Mouse (Mus musculus) thymus, postnatal 36 days (tissue): ENCODE results near the gene Ascc1.
A peak's percentile ranks its signal among the peaks of the same experiment; 100 is the strongest.

Experiments used
- DNase-seq, 2 experiments: peaks; one replicate each; pipeline ENCODE4 v3.0.0; 2022; ENCODE audit warnings: mixed read lengths in 2 of 2

The Ascc1 gene

DNA sequence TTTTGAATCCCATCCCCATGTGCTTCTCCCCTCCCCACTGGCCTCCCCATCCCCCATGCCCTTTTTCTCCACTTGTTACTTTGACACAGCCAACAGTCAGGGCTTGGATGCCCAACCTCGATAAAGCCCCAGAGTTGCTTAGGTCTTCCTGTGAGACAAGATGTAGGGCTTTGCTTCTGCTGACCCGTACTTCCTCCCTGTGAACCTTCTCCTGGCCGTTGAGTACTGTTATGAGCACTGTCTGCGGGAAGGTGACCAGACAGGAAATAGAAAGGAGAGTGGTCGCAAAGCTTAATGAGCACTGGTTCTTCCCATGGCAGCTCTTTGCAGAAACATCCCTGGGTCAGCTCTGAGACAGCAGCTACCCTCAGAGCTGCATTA lies 78.0 kb downstream of the Ascc1 start:
- no peak for DNase-seq

DNA sequence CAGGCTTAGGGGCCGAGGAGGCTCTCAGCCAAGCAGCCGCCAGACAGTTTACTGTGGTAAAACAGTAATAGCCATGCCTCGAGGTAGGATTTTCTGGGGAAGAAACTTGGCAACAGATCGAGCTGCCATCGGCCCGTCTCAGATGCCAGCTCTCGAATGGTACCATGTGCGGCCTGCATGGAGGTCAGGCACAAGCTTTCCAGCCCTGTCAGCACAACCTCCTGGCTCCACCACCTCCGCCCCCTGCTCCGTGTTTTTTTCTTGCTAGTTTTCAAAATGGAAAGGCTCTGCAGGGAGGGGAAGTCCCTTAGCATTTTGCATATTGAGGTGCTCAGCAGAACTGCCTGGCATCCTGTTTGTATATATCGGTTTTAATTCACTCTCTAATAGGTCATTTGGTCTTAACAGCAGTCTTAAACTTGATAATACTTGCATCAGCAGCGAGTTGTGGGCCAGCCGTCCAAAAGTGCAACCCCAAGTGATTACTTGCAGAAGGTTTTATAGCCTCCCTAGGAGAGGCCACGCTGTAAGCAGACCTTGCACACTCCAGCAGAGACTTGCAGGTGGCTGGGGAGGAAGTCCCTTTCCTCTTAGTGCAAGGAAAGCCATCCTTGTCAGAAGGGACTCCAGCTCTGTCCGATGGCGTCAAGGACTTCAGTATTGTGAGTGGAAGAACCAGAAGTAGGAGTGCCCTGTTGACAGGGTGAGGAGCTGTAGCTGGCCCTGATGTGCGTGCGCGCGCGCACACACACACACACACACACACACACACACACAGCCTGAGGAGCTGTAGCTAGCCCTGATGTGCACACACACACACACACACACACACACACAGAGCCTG lies 78.6 kb downstream of the Ascc1 start:
- DNase-seq = peak; percentile 24 to 28

DNA sequence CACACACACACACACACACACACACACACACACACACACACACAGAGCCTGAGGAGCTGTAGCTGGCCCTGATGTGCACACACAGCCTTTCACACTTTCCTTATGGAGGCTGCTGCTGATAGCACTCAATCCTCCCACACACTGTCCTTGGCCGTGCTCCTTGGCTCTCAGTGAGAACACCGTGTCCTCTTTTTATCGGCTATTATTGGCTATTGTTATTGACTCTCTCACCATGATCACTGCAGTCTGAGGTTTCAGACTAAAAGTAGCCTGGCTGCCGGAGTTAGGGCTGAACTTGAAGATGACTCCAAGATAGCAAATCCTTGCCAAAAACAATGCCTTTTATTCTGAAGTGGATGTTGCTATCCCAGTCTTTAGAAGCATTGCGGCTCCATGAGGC lies 79.3 kb downstream of the Ascc1 start:
- no peak for DNase-seq

- DNase-seq = no peak
These were observed 81.5 kb downstream of the Ascc1 start for GRCm38 (mm10) chr10:60084065-60084464.

GRCm38 (mm10) chr10:60092311-60092710 lies 89.7 kb downstream of the Ascc1 start:
- no peak for DNase-seq

DNA sequence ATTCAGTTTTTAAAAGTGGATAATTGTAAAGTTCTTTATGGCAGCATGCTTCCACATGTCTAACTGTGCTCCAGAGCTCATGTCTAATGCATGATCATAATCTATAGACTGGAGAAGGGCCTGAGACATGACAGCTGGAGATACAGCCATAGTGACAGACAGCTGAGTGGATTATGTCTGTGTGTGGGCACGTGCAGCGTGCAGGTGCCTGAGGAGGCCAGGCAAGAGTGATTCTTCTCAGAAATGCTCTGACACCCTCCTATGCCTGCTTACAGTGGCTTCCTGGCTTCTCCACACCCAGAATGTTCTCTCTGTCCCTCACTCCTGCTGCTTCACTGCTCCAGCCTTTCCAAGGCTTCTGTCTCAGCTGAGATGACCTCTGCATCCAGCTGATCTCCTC lies 91.1 kb downstream of the Ascc1 start:
- peak; percentile 21 to 57 for DNase-seq

DNA sequence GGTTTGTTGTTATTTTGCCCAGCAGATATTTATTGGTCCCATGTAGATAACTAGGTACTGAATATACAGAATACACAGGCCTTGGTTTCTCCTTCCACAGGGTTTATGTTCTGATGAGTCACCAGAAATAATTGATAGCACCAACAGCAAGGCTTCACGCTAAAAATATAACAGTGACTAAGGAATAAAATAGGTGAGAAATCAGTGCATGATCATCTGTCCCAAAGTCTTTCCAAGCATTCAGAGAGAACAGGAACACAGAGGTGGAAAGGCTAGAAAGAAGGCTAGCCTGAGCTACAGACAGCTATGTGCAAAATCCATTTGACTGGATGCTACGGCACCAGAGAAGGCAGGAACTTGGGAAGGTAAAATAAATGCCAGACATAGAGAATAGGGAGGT lies 93.0 kb downstream of the Ascc1 start:
- no peak for DNase-seq

GRCm38 (mm10) chr10:60096302-60096701 lies 93.7 kb downstream of the Ascc1 start:
- DNase-seq = no peak

- DNase-seq = no peak
These were observed 94.5 kb downstream of the Ascc1 start for GRCm38 (mm10) chr10:60097146-60097545.

DNA sequence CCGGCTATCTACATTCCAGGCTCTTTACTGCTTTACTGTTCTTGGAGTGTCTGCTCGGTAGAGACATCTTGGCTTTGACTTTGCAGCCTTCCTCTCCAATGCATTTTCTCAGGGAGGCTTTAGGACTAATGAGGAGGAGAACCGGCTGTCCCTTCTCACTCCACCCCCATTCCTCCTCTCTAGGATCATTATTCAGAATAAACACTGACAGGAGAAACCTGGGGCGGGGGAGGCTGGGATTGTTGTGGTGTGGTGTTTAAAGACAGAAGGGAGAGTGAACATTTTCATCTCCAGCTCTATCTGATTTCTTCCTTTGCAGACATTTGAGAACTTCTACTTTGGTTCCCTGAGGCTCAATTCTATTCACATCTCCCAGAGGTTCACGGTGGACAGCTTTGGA lies 95.2 kb downstream of the Ascc1 start:
- no peak for DNase-seq

DNA sequence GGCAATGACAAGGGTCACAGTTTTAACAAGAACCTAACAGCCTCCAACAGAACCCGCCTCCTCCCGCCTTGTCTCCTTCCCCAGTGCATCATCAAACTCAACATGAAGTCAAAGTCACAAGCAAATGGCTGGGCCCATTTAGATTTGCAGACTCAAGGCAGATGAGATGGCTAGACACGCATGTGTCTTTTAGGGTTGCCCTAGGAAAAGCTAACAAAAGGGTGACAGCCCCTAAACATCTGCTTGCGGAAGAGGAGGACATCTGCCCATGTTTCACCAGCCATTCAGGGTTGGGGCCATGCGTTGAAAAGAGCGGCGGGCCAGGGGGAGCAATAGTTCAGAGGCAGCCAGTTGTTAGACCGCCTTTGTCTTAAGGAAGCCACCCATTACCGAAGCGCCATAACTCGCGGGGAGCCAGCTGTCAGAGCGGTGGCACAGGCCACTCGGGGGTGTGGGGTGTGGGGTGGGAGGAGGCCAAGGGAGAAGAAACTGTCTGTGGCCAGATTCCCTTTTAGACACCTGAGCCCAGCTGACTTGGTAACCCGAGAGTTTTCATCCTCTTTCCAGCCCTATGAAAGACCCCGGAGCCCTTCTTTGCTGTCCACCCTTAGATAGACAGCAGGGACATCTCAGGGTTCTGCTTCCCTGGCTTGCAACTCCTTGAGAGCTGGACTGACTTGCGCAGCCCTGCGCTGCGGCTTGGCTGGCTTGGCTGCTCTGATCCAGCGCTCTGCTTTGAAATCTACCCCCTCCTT lies 103.0 kb downstream of the Ascc1 start:
- no peak for DNase-seq

- DNase-seq = no peak
These were observed 103.5 kb downstream of the Ascc1 start, which contains the start of gene Spock2 for GRCm38 (mm10) chr10:60106146-60106530. Spock2 (plus strand) TSS chr10:60106219.

- DNase-seq = peak; percentile 31 to 40
These were observed 104.1 kb downstream of the Ascc1 start for GRCm38 (mm10) chr10:60106531-60107186.

- no peak for DNase-seq
These were observed 104.8 kb downstream of the Ascc1 start for GRCm38 (mm10) chr10:60107448-60107847.

GRCm38 (mm10) chr10:60108321-60109111 lies 105.9 kb downstream of the Ascc1 start:
- DNase-seq = no peak

DNA sequence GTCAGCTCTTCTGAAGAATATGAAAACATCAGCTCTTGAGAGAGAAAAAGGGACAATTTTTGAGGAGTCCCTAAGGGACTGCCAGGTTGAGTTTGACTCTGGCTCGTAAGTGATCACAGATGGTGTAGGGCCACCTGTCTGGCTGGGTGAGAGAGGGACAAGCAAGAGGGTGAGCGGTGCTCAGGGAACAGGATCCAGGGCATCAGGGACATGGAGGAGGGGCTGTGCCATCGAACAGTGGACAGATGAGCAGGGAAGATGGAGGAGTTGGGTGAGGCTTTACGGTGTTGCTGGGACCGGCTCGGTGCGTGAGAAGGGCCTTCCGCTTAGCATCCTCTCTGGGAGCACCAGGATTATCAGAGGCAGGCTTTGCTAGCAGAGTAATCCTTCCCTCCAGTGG lies 106.7 kb downstream of the Ascc1 start:
- no peak for DNase-seq

DNA sequence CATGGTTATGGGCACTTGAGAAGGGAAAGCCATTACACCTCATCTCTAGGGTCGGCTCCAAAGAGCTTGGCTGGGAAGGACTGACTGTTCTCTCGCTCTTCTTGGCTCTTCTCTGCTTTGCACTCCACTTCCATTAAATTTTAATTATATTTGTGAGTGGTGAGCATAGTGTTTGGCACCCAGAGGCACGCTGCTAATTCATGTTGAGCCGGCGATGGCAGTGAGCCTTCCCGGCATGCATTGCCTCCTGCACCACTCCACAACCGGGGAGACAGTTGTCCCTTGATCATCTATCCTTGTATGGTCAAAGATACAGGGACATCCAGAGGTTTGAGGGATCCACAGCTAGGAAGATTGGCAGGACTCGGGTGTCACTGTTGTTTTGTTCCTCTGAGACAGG lies 107.4 kb downstream of the Ascc1 start:
- no peak for DNase-seq

DNA sequence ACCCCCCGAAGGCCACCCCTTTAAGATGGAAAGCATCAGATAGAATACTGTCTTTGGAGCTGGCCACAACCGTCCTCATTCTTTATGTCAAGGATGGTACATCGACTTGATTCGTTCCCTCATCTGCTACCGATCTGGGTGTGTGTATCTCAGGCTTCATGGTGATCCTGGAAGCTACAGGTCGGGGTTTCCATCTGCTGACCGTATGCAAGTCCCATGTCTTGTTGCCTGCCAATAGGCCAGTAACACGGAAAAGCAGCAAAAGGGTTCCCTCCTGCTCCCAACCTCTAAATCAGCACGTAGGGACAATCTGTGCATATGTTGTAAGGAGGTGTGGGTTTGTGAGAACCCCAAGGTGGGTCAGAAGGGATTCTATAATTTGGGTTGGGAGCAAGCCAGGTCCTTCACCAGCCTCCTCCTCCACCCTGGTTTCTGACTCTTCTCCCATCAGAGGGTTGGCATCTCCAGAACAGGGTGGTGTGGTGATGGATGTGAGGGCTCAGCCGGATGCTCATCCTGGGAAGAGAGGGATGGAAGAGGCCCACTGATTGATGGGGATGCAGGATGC lies 108.4 kb downstream of the Ascc1 start:
- no peak for DNase-seq

GRCm38 (mm10) chr10:60113965-60114690 lies 111.5 kb downstream of the Ascc1 start:
- DNase-seq = no peak

DNA sequence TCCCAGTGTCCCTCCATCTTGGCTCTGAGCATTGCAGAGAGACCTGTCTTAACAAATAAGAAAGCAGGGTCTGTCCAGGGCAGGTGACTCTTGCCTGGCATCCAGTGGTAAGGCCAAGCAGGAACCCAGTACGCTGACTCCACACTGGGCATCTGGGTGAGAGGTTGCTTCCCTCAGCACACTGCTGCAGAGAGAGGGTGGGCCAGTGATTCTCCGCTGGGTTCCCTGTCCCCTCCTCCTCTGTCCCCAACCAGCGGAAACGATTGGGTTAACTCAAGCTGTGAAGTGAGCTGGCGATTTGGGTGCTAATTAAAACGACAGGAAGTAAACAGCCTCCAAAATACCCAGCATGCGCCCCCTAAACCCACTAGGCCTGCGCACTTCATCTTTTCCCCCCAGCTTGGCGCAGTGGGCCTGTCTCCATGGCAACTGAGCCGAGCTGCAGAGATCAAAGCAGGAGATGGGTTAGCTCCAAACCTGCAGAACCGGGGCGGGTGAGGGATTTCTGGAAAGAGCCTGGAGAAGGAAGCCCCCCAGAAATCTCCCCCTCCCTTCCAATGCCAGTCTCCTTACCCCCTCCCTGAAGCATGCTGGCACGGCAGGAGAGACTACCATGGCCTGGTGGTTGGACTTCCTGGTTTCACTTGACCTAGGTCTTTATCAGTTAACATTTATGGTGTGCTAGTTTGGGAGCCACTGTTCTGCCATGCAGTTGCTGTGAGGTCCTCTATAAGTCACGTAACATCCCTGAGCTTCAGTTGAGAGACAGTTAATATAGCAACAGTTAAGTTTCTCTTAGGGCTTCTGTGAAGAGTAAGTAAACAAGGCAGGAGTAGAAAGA lies 113.0 kb downstream of the Ascc1 start:
- DNase-seq = peak; percentile 44 to 64

- DNase-seq = no peak
These were observed 114.4 kb downstream of the Ascc1 start for GRCm38 (mm10) chr10:60116997-60117396.
